Mouse (Mus musculus) heart, embryonic 15.5 days (tissue): Measurements from ENCODE around the gene Atp6v1e2. TPM values are rescaled to one million over a fixed set of nuclear protein-coding genes. Genes with fewer than 3 reads are reported as not detected.

Experiments used
- ATAC-seq: fragments of 200-750 bp; cut with Nextera tagmentation; replicated peaks from 2 replicates; pipeline ENCODE4 v1.8.0; 2017; ENCODE audit warnings: low read depth, moderate TSS enrichment; ENCODE audit not compliant: insufficient number of reproducible peaks, insufficient read depth, low FRiP score
- H3K27ac ChIP-seq: fragments of 300-500 bp; sonication (generic); 2 replicates; pipeline ENCODE4 v1.5.1; 2015; ENCODE audit warnings: mild to moderate bottlenecking, inconsistent platforms
- H3K27me3 ChIP-seq: fragments of 300-500 bp; sonication (generic); 2 replicates; pipeline ENCODE4 v1.6.1; 2015; ENCODE audit warnings: inconsistent platforms
- H3K36me3 ChIP-seq: fragments of 300-500 bp; sonication (generic); 2 replicates; pipeline ENCODE4 v1.6.1; 2015; ENCODE audit warnings: mild to moderate bottlenecking, inconsistent platforms
- H3K4me1 ChIP-seq: fragments of 300-500 bp; sonication (generic); replicated peaks from 2 replicates; pipeline ENCODE4 v1.6.1; 2015; ENCODE audit warnings: inconsistent platforms
- H3K4me2 ChIP-seq: fragments of 300-500 bp; sonication (generic); 2 replicates; pipeline ENCODE4 v1.6.1; 2015; ENCODE audit warnings: inconsistent platforms, mild to moderate bottlenecking, moderate library complexity
- H3K4me3 ChIP-seq: fragments of 300-500 bp; sonication (generic); 2 replicates; pipeline ENCODE4 v1.5.1; 2015; ENCODE audit warnings: mild to moderate bottlenecking, inconsistent platforms
- H3K9ac ChIP-seq: fragments of 300-500 bp; sonication (generic); 2 replicates; pipeline ENCODE4 v1.6.1; 2015; ENCODE audit warnings: mild to moderate bottlenecking, inconsistent platforms
- H3K9me3 ChIP-seq: fragments of 300-500 bp; sonication (generic); replicated peaks from 2 replicates; pipeline ENCODE4 v1.6.1; 2016; ENCODE audit warnings: inconsistent platforms
- WGBS: fragments of 180-500 bp; shearing (Covaris S2); methylation state at CpG from one replicate; pipeline ENCODE4 v1.1.7; 2015; ENCODE audit warnings: mixed read lengths; 5-methylcytosine and 5-hydroxymethylcytosine counted together
- polyA plus RNA-seq: library from polyadenylated mRNA; unstranded; fragments of >200 nt; fragmentation: Nextera tagmentation; extraction: Ambion mirVana; gene quantifications from 2 replicates; pipeline ENCODE4 v1.2.1, GENCODE M21; 2015

The Atp6v1e2 gene
- polyA plus RNA-seq, 1 experiment from 2014 or later = 0.13 TPM

DNA sequence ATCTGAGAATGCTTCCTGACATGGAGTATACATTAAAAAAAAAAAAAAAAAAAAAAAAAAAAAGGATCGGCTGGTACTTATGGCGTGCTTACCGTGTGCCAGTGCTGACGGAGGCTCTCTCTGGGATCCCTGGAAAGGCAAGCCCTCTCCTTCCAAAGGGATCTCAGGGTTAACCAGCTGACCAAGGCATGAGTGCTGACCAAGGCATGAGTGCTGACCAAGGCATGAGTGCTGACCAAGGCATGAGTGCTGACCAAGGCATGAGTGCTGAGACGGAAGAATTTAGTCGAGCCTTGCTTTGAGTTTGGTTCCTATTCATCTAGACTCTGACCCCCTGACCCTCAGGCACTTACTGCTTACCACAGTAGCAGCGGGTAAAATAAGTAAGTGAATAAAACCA is 9.0 kb downstream of the Atp6v1e2 start:
- no peaks in the 10 kb centered on the region for H3K27me3 ChIP-seq
- H3K9me3 ChIP-seq = no peaks in the 10 kb centered on the region
- no peak for ATAC-seq
- H3K4me2 ChIP-seq = no peak overlapping the region
- 69% methylated on average over 7 of the region's 7 CpGs for WGBS
- H3K4me1 ChIP-seq = peaks cover 16% of the 10 kb centered on the region
- H3K4me3 ChIP-seq = no peak overlapping the region
- no peaks in the 10 kb centered on the region for H3K36me3 ChIP-seq
- no peak overlapping the region for H3K27ac ChIP-seq
- no peak overlapping the region for H3K9ac ChIP-seq

DNA sequence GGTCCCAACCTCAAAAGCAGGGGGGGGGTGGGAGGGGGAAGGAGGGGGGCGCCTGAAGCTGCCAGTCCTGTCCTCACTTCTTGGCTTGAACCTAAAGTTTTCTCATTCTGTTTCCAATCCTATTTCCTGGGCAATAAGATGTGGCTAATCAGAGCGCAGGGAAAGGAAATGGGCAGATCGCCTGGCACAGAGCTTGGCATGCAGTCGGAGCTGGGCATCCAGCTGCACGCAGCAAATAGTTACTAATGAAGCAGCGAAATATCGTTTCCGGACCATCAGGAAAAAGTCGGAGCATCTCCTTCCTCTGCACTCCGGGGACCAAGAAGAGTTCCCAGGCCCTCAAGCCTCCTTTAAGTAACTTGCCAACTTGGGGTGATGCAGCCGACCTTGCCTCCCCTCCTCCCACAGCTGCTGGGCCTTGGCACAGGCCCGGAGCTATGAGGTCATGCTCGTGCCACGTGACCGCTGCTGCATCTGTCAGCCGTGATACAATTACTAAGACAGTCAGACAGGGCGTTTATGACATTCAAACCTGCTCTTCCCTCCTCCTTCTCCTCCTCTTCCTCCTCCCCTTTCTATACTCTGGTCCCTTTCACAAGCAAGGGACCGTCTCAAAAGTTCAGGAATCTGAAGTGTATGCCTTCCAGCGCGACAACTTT is 10.1 kb downstream of the Atp6v1e2 start:
- 5% methylated on average over 20 of the region's 20 CpGs for WGBS
- H3K4me2 ChIP-seq = peak overlapping the region; percentile 64
- H3K9me3 ChIP-seq = no peaks in the 10 kb centered on the region
- H3K27me3 ChIP-seq = peaks cover 8% of the 10 kb centered on the region; the same call in 1 of the 2 replicates
- no peaks in the 10 kb centered on the region for H3K36me3 ChIP-seq
- peak overlapping the region; percentile 11; the same call in 1 of the 2 replicates for H3K9ac ChIP-seq
- peak; percentile 91 for ATAC-seq
- H3K27ac ChIP-seq = peak overlapping the region; percentile 64
- H3K4me3 ChIP-seq = peak overlapping the region; percentile 37
- peaks cover 16% of the 10 kb centered on the region for H3K4me1 ChIP-seq

GRCm38 (mm10) chr17:86937064-86937463 is 10.6 kb downstream of the Atp6v1e2 start:
- WGBS = 55% methylated on average over 2 of the region's 2 CpGs
- no peak overlapping the region for H3K4me3 ChIP-seq
- H3K4me2 ChIP-seq = peak overlapping the region; percentile 64; the same call in 1 of the 2 replicates
- no peaks in the 10 kb centered on the region for H3K36me3 ChIP-seq
- H3K9ac ChIP-seq = no peak overlapping the region
- H3K27me3 ChIP-seq = peaks cover 10% of the 10 kb centered on the region; the same call in 1 of the 2 replicates
- H3K9me3 ChIP-seq = no peaks in the 10 kb centered on the region
- H3K4me1 ChIP-seq = peaks cover 16% of the 10 kb centered on the region
- no peak for ATAC-seq
- peak overlapping the region; percentile 64 for H3K27ac ChIP-seq

- 50% methylated on average over 5 of the region's 5 CpGs for WGBS
- Histone ChIP-seq H3K4me1 (peaks cover 9% of the 10 kb centered on the region), H3K36me3 (no peaks in the 10 kb centered on the region), H3K27me3 (peaks cover 12% of the 10 kb centered on the region; the same call in 1 of the 2 replicates), H3K9me3 (no peaks in the 10 kb centered on the region), H3K4me3 (no peak overlapping the region), H3K4me2 (no peak overlapping the region), H3K27ac (no peak overlapping the region), H3K9ac (no peak overlapping the region)
- no peak for ATAC-seq
Measured at GRCm38 (mm10) chr17:86932896-86933295, 14.8 kb downstream of the Atp6v1e2 start.

GRCm38 (mm10) chr17:86929981-86930380 is 17.7 kb downstream of the Atp6v1e2 start:
- no peaks in the 10 kb centered on the region for H3K9me3 ChIP-seq
- no peak for ATAC-seq

DNA sequence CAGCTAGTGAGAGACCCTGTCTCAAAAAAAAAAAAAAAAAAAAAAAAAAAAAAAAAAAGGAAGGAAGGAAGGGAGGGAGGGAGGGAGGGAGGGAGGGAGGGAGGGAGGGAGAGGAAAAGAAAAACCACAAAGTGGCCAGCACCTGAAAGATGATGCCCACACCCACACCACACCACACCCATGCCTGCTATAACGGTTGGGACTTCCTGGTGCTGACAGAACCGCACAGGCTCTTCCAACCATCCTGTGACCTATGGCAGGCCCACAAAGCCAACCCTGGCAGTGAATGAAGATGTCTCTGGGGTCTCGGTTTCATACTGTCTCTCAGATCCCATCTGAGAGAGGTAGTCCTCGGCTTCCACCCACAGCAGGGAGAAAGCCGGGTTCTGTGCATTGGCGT is 18.3 kb downstream of the Atp6v1e2 start:
- H3K27ac ChIP-seq = no peak overlapping the region
- peaks cover 3% of the 10 kb centered on the region; the same call in 1 of the 2 replicates for H3K4me1 ChIP-seq
- H3K9ac ChIP-seq = no peak overlapping the region
- no peak overlapping the region for H3K4me3 ChIP-seq
- H3K27me3 ChIP-seq = peaks cover 12% of the 10 kb centered on the region; the same call in 1 of the 2 replicates
- no peaks in the 10 kb centered on the region for H3K9me3 ChIP-seq
- H3K36me3 ChIP-seq = no peaks in the 10 kb centered on the region
- ATAC-seq = no peak
- 75% methylated on average over 6 of the region's 6 CpGs for WGBS
- no peak overlapping the region for H3K4me2 ChIP-seq

More at GRCm38 (mm10) chr17:86929981-86930380, 17.7 kb downstream of the Atp6v1e2 start:
- Histone ChIP-seq H3K36me3 (no peaks in the 10 kb centered on the region), H3K9ac (no peak overlapping the region), H3K27me3 (peaks cover 12% of the 10 kb centered on the region; the same call in 1 of the 2 replicates), H3K4me2 (no peak overlapping the region), H3K4me1 (peaks cover 3% of the 10 kb centered on the region; the same call in 1 of the 2 replicates), H3K4me3 (no peak overlapping the region), H3K27ac (no peak overlapping the region)

DNA sequence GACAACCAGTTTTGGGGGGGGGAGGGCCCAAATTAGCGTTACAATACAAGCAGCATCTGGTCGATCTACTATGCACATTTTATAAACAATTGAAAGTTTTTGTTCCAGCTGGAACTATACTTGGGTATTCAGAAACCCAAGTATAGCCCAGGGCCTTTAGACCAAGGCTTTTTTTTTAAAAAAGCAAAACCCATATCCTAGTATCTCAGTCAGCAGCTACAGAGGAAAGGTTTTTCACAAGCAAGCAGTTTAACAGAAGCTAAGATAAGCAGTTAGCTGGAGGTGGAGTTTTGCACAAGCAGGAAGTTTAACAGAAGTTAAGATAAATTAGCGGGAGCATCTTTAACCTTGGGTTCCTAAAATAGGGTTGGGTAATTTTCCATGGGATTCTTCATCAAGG is 20.9 kb downstream of the Atp6v1e2 start:
- H3K4me3 ChIP-seq = no peak overlapping the region
- H3K4me1 ChIP-seq = peaks cover 3% of the 10 kb centered on the region; the same call in 1 of the 2 replicates
- no peaks in the 10 kb centered on the region for H3K36me3 ChIP-seq
- H3K27ac ChIP-seq = no peak overlapping the region
- no peaks in the 10 kb centered on the region for H3K9me3 ChIP-seq
- no peak overlapping the region for H3K9ac ChIP-seq
- WGBS = 88% methylated on average over 3 of the region's 3 CpGs
- H3K4me2 ChIP-seq = no peak overlapping the region
- H3K27me3 ChIP-seq = no peaks in the 10 kb centered on the region
- ATAC-seq = no peak

DNA sequence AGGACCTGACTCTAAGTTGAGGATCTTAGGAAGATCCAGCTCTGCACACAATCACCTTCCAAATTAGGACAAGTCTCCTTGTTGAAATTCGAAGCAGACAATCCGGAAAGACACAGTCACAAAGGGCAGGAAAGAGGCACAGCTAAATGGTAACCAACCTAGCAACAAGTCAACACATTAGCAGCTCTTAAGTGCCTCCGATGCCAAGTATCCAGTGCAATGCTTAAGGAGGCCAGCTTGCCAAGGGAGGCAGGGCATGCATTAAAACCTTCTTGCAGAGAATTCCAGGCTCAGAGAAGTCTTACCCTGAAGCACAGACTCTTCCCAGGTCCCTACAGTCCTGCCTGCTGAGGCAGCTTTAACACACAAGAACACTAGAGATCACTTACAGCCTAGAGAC is 23.0 kb downstream of the Atp6v1e2 start:
- Histone ChIP-seq H3K27me3 (no peaks in the 10 kb centered on the region), H3K9me3 (no peaks in the 10 kb centered on the region), H3K4me3 (no peak overlapping the region), H3K27ac (no peak overlapping the region), H3K4me2 (no peak overlapping the region), H3K9ac (no peak overlapping the region), H3K36me3 (no peaks in the 10 kb centered on the region), H3K4me1 (no peaks in the 10 kb centered on the region)
- ATAC-seq = no peak
- 47% methylated on average over 3 of the region's 3 CpGs for WGBS

- ATAC-seq = no peak
- H3K9ac ChIP-seq = no peak overlapping the region
- H3K4me3 ChIP-seq = no peak overlapping the region
- no peak overlapping the region for H3K4me2 ChIP-seq
- no peaks in the 10 kb centered on the region for H3K36me3 ChIP-seq
- WGBS = 66% methylated on average over 11 of the region's 11 CpGs
- H3K27me3 ChIP-seq = no peaks in the 10 kb centered on the region
- H3K27ac ChIP-seq = no peak overlapping the region
- no peaks in the 10 kb centered on the region for H3K4me1 ChIP-seq
- no peaks in the 10 kb centered on the region for H3K9me3 ChIP-seq
Measured at GRCm38 (mm10) chr17:86919729-86920128, 28.0 kb downstream of the Atp6v1e2 start.

- H3K9ac ChIP-seq = no peak overlapping the region
- H3K27me3 ChIP-seq = no peaks in the 10 kb centered on the region
- H3K9me3 ChIP-seq = no peaks in the 10 kb centered on the region
- no peak overlapping the region for H3K4me3 ChIP-seq
- H3K4me2 ChIP-seq = no peak overlapping the region
- H3K27ac ChIP-seq = no peak overlapping the region
- no peaks in the 10 kb centered on the region for H3K4me1 ChIP-seq
- no peaks in the 10 kb centered on the region for H3K36me3 ChIP-seq
- ATAC-seq = no peak
- WGBS = 62% methylated on average over 6 of the region's 6 CpGs
Measured at GRCm38 (mm10) chr17:86918786-86919185, 28.9 kb downstream of the Atp6v1e2 start.

DNA sequence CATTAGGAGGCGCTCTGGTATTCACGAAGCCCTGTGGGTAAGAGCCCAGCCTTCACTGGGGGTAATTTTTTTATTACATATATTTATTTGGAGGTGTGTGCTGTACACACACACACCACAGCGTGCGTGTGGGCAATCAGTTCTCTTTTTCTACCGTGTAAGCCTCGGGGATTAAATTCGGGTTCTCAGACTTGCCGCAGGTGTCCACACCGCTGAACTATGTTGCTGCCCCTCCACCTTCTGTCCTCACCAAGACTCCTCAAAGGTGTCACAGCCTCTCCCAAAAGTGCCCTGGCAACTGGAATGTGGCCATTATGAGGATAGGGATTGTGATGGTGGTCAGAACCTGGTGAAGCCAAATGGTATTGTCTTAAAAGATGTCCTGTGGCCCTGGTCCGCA is 30.6 kb downstream of the Atp6v1e2 start, which contains the start of gene Tmem247:
TSS of gene Tmem247 (plus strand) at position 301 of the 400 bp plus-strand sequence.
- Histone ChIP-seq H3K4me2 (no peak within 1 kb of the TSS), H3K4me3 (no peak within 1 kb of the TSS), H3K9me3 (no peaks in the 10 kb centered on the region), H3K9ac (no peak within 1 kb of the TSS), H3K27me3 (no peaks in the 10 kb centered on the region), H3K27ac (no peak within 1 kb of the TSS), H3K4me1 (no peaks in the 10 kb centered on the region), H3K36me3 (no peaks in the 10 kb centered on the region)
- ATAC-seq = no peak
- 83% methylated on average over 10 of the region's 10 CpGs for WGBS

- H3K27me3 ChIP-seq = no peaks in the 10 kb centered on the region
- no peaks in the 10 kb centered on the region for H3K9me3 ChIP-seq
- H3K9ac ChIP-seq = no peak overlapping the region
- no peaks in the 10 kb centered on the region for H3K4me1 ChIP-seq
- no peak overlapping the region for H3K4me3 ChIP-seq
- H3K36me3 ChIP-seq = no peaks in the 10 kb centered on the region
- no peak overlapping the region for H3K4me2 ChIP-seq
- no peak overlapping the region for H3K27ac ChIP-seq
- 79% methylated on average over 4 of the region's 4 CpGs for WGBS
- no peak for ATAC-seq
Measured at GRCm38 (mm10) chr17:86915540-86915939, 32.2 kb downstream of the Atp6v1e2 start.
